Mouse (Mus musculus) ES-Bruce4 (cell line): ENCODE measurements around the gene Prkag2. TPM values are rescaled to one million over a fixed set of nuclear protein-coding genes. Genes with fewer than 3 reads are reported as not detected.

Experiments
- H3K27ac ChIP-seq: 2 replicates; pipeline ENCODE4 v1.5.1; 2012; ENCODE audit warnings: low read length, inconsistent platforms; ENCODE audit not compliant: insufficient read depth
- H3K27me3 ChIP-seq: 2 replicates; pipeline ENCODE4 v1.6.1; 2012; ENCODE audit warnings: mild to moderate bottlenecking, low read length, inconsistent platforms; ENCODE audit not compliant: control insufficient read depth, poor library complexity, insufficient read depth, severe bottlenecking
- H3K36me3 ChIP-seq: 2 replicates; pipeline ENCODE4 v1.6.1; 2012; ENCODE audit warnings: inconsistent platforms, mild to moderate bottlenecking, low read length, moderate library complexity; ENCODE audit not compliant: control insufficient read depth, poor library complexity, insufficient read depth, severe bottlenecking
- H3K4me1 ChIP-seq: one replicate; pipeline ENCODE4 v1.8.1; 2011; ENCODE audit warnings: low read length; ENCODE audit not compliant: control insufficient read depth, insufficient read depth
- H3K4me3 ChIP-seq: 2 replicates; pipeline ENCODE4 v1.5.1; 2011; ENCODE audit warnings: low read depth, mild to moderate bottlenecking, low read length
- H3K9ac ChIP-seq: 2 replicates; pipeline ENCODE4 v1.6.1; 2012; ENCODE audit warnings: low read depth, mild to moderate bottlenecking, inconsistent platforms; ENCODE audit not compliant: poor library complexity, severe bottlenecking
- H3K9me3 ChIP-seq: replicated peaks from 2 replicates; pipeline ENCODE4 v1.6.1; 2012; ENCODE audit warnings: mild to moderate bottlenecking, low read length, inconsistent platforms; ENCODE audit not compliant: control insufficient read depth, poor library complexity, insufficient read depth, severe bottlenecking
- CTCF ChIP-seq: IDR thresholded peaks from one replicate; pipeline ENCODE4 v1.8.1; 2011; ENCODE audit warnings: low read depth, low read length
- EP300 ChIP-seq: IDR thresholded peaks from 2 replicates; pipeline ENCODE4 v1.6.1; 2011; ENCODE audit warnings: low read depth, low read length; ENCODE audit not compliant: insufficient read depth
- POLR2A ChIP-seq: IDR thresholded peaks from one replicate; pipeline ENCODE4 v1.8.1; 2011; ENCODE audit warnings: low read length; ENCODE audit not compliant: insufficient read depth
- polyA plus RNA-seq: library from polyadenylated mRNA; stranded (reverse); fragments of >200 nt; gene quantifications from 2 replicates; pipeline ENCODE4 v1.2.4, GENCODE M21; 2011; ENCODE audit warnings: low read depth; ENCODE audit not compliant: missing spikeins, insufficient read depth, insufficient read length

Gene Prkag2
- polyA plus RNA-seq, 1 experiment = 22.0 TPM

DNA sequence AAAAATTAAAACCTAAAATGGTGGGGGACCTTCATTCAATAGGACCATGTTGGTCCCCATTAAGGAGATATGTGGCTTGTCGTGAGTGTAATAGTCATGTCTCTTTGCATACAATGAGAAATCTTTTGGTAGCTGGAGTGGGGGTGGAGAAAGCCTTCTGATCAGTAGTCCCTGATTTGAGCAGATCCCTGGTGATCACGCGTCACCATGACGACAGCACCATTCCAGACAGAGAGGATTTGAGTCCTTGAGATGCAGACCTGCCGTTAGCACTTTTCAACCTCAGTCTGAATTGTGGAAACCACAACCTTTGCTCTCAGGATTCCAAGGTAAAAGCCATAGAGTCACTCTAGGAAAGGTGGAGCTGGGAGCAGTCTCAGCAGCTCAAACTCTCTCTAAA, 18.7 kb upstream of the Prkag2 start:
- H3K27ac ChIP-seq = no peak overlapping the region
- no peak for TF ChIP-seq CTCF

DNA sequence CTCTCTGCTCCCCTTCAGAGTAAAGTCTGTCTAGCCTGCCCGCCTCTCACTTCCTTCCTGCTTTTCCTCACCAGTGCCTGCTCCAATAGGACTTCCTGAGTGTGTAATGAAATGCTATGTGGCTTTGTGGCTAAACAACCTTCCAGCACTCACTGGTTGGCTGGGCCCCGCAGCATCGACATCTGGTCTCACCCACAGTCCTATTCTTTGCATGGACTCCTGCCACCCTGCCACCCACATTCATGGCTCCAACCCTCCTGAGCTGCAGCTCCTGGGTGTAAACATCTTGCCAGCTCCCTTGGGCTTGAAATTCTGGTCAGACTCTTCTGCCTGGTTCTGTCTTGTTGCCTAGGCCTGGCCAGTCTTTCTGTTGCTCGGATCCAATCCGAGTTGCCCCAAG, 15.6 kb upstream of the Prkag2 start:
- TF ChIP-seq CTCF (no peak), POLR2A (no peak), EP300 (no peak)
- Histone ChIP-seq H3K27ac (no peak overlapping the region), H3K36me3 (no peaks in the 10 kb centered on the region), H3K9me3 (no peaks in the 10 kb centered on the region), H3K4me3 (no peak overlapping the region), H3K9ac (no peak overlapping the region), H3K4me1 (no peaks in the 10 kb centered on the region), H3K27me3 (no peaks in the 10 kb centered on the region)

More for the DNA sequence above, 18.7 kb upstream of the Prkag2 start:
- H3K9me3 ChIP-seq = no peaks in the 10 kb centered on the region
- no peaks in the 10 kb centered on the region for H3K4me1 ChIP-seq
- H3K4me3 ChIP-seq = no peak overlapping the region
- H3K36me3 ChIP-seq = no peaks in the 10 kb centered on the region
- H3K9ac ChIP-seq = no peak overlapping the region
- H3K27me3 ChIP-seq = no peaks in the 10 kb centered on the region

DNA sequence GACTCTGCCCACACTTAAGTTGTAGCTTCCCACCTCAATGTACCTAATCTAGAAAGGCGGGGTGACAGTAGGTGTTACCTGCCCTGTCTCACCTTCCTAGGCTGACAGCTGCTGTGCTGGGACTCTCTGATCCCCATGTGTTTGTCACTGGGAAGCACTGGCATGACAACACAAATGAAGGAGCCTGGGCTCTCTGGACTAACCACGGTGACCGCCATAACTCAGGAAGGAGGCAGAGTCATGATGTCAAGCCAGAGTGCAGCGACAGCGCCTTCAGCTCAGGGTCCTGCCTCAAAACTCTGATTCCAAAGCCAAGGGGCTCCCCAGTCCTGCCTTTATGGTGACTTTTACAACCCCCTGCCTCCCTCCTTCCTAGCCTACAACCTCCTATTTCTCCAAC, 14.8 kb upstream of the Prkag2 start:
- H3K9me3 ChIP-seq = no peaks in the 10 kb centered on the region
- no peak overlapping the region for H3K4me3 ChIP-seq
- H3K4me1 ChIP-seq = no peaks in the 10 kb centered on the region
- no peaks in the 10 kb centered on the region for H3K36me3 ChIP-seq
- TF ChIP-seq EP300 (no peak), POLR2A (no peak), CTCF (no peak)
- H3K27me3 ChIP-seq = no peaks in the 10 kb centered on the region
- H3K27ac ChIP-seq = no peak overlapping the region
- no peak overlapping the region for H3K9ac ChIP-seq

DNA sequence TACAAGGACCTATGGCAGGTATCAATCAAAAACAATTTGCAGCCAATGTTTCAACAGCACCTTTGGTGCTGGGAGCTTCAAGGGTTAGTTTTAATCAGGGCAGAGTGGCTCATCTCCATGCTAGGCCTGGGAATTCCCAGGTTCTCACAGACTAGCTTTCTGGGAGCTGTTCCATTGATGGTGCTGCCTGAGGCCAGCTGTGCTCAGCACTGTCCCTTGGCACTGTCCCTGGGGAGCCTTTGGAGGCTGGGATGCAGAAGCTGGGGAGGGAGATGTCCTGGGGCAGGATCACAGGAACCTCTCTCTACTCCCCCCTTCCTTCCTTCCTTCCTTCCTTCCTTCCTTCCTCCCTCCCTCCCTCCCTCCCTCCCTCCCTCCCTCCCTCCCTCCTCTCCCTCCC, 13.7 kb upstream of the Prkag2 start:
- no peak for TF ChIP-seq EP300
- TF ChIP-seq POLR2A = no peak
- H3K27me3 ChIP-seq = no peaks in the 10 kb centered on the region

DNA sequence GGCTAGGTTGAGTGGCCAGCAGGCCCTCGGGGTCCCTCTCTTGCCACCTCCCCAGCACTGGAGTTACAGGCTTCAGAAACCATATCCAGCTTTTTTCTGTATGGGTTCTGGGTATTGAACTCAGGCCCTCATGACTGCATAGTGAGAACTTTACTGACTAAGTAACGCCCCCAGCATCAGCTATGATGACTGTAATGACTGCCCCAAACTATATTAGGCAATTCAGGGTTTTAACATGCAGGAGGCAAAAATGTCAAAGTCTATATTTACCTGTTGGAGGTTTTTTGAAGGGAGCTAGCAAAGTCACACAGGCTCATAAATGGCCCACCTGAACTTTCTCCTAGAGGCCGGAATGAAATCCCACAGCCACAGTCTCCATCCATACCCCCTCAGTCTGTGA, 9.9 kb upstream of the Prkag2 start:
- Histone ChIP-seq H3K27ac (no peak overlapping the region), H3K9ac (no peak overlapping the region), H3K4me3 (no peak overlapping the region), H3K4me1 (no peaks in the 10 kb centered on the region), H3K36me3 (no peaks in the 10 kb centered on the region), H3K9me3 (no peaks in the 10 kb centered on the region), H3K27me3 (no peaks in the 10 kb centered on the region)
- TF ChIP-seq CTCF (no peak), POLR2A (no peak)

More for the DNA sequence above, 13.7 kb upstream of the Prkag2 start:
- H3K36me3 ChIP-seq = no peaks in the 10 kb centered on the region
- no peak overlapping the region for H3K4me3 ChIP-seq
- H3K4me1 ChIP-seq = no peaks in the 10 kb centered on the region
- no peak overlapping the region for H3K9ac ChIP-seq
- H3K9me3 ChIP-seq = no peaks in the 10 kb centered on the region
- no peak overlapping the region for H3K27ac ChIP-seq

DNA sequence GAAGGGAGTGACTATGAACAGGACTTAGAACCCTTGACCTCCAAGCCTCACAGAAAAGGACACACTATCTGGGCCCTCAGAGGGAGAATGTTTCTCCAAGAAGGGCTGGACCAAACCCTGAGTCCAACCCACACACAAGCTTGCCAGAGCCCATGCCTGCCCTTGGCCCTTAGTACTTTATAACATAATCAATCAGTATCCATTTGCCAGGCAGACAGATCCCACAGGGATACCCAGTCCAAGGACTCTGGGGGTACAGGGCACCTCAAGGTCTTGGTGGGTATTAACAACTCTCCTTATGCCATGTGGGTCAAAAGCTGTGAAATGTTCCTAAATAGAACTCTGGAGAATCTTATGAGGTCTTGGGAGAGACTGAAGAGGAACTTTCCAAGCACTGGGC, 5.3 kb upstream of the Prkag2 start:
- H3K9ac ChIP-seq = no peak overlapping the region
- no peak overlapping the region for H3K27ac ChIP-seq
- H3K36me3 ChIP-seq = no peaks in the 10 kb centered on the region
- H3K27me3 ChIP-seq = no peaks in the 10 kb centered on the region
- H3K9me3 ChIP-seq = no peaks in the 10 kb centered on the region
- H3K4me3 ChIP-seq = no peak overlapping the region
- TF ChIP-seq EP300 (no peak), POLR2A (no peak), CTCF (no peak)
- no peaks in the 10 kb centered on the region for H3K4me1 ChIP-seq
